Mouse (Mus musculus): ENCODE measurements around the gene Spata17. TPM values are rescaled to one million over a fixed set of nuclear protein-coding genes. Genes with fewer than 3 reads are reported as not detected.

The Spata17 gene
- polyA plus RNA-seq (2015; fragmentation: Nextera tagmentation; extraction: Ambion mirVana): 0.39 TPM in 1 of 2 replicates, not detected in the other

GRCm38 (mm10) chr1:187215181-187216116, at the start of gene Spata17, which contains the start of gene Gpatch2:
TSS of gene Spata17 (minus strand) at chr1:187215465.
TSS of gene Gpatch2 (plus strand) at chr1:187215508.

Other genes with a start within 250 kb of the Spata17 start
- gene D1Pas1, start 248.0 kb downstream of the Spata17 start, polyA plus RNA-seq (2015; fragmentation: Nextera tagmentation; extraction: Ambion mirVana): not detected in 2 replicates
- 6.5 and 10.1 TPM in 2 replicates for gene Gpatch2, start within 50 bp of the Spata17 start, polyA plus RNA-seq (2015; fragmentation: Nextera tagmentation; extraction: Ambion mirVana)

Data from adrenal gland, postnatal 0 days (tissue).